Mouse (Mus musculus) embryo, embryonic 11 days (tissue): Measurements from ENCODE around the gene Tsc22d3.

ENCODE experiments used
- DNase-seq: peaks from one replicate; pipeline ENCODE4 v3.0.0-alpha.2; 2015

Tsc22d3 gene

DNA sequence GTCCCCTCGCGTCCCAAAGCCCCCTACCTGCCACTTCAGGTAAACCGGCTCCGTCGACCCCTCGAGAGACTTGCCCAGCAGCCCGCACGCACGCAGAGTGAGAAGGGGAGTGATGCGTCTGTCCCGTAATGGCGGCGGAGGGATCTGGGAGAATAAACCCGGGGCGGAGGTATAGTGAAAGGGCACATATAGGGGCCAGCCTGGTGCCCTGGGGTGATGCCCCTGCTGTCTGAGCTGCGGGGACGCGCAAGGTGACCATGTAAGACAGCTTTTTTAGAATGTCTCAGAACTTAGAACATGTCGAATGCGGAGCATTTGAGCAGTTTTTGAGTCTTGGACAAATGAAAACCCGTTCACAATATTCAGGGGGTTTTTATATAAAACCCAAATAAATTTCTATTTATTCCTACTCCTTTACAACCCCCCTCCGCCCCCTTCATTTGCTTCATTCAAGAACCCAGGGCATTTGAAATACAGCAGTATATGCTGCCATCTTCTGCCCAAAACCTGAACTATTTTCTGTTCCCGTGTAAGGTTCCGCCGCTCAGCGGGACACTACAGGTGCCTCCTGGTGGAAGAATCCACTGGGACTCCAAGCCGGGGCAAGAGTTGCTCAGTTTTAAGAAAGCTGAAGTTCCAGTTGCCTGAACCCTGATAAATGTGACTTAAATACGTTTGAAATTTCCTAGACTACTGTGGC, at the start of gene Tsc22d3:
Gene Tsc22d3 (minus strand): TSS at position 250 of the 700 bp plus-strand sequence.
- DNase-seq: peak; percentile 68

- DNase-seq: no peak
These were observed 39.1 kb upstream of the Tsc22d3 start for GRCm38 (mm10) chrX:140639592-140639991.

DNA sequence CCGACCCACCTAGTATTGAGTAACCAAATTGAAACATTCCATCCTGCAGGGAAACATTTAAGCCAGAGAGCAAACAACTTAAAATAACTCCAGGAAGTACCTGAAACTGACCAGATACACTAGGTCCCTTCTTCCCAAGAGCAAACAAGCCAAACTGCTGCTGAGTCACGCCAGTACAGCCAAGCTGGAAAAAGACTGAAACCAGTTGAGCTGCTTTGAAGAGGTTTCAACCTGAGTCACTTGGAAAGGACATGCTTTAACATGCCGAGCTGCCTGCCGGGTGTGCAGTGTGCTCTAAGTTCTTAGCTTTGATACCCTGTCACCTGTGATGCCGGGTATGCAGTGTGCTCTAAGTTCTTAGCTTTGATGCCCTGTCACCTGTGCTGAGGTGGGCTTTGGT, 37.6 kb upstream of the Tsc22d3 start:
- DNase-seq: no peak

- DNase-seq: no peak
These were observed 24.6 kb upstream of the Tsc22d3 start for GRCm38 (mm10) chrX:140624875-140625594.

DNA sequence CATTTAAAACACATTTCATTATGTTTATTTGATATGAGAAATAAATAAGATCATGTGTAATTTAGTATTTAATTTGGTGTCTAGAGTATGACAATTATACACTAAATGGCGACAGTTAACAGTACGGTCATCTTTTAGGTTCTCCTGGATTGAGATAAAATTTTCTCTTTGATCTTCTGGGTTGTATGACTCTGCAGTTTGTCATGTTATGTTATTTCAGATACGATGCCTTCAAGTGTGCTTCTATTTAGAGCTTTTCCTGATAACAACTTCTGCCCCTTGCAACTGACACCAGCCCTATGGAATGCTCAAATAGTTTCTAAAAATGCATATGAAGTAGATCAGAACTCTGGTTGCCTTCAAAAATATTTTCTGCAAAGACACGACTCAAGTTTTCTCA, 9.5 kb upstream of the Tsc22d3 start:
- DNase-seq: no peak

DNA sequence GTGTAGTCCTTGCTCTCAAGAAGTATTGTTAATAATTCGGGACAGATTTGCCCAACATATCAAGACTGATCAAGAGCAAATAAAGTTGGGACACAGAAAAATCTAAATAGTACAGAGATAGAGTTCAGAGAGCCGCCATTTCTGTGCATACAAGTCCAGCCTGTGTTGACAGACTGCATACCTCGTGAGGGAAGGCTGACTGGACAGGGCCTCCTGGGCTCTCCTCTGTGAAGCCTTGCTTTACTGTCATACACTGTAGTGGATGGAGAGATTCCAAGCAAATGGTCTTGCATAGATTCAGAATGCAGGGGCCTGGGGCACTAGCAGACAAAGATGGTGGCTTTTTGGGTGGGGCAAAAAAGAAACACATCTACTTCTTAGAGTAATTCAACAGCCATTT, 1.4 kb upstream of the Tsc22d3 start:
- DNase-seq: no peak

GRCm38 (mm10) chrX:140601311-140601710, 852 bp upstream of the Tsc22d3 start:
- no peak for DNase-seq

DNA sequence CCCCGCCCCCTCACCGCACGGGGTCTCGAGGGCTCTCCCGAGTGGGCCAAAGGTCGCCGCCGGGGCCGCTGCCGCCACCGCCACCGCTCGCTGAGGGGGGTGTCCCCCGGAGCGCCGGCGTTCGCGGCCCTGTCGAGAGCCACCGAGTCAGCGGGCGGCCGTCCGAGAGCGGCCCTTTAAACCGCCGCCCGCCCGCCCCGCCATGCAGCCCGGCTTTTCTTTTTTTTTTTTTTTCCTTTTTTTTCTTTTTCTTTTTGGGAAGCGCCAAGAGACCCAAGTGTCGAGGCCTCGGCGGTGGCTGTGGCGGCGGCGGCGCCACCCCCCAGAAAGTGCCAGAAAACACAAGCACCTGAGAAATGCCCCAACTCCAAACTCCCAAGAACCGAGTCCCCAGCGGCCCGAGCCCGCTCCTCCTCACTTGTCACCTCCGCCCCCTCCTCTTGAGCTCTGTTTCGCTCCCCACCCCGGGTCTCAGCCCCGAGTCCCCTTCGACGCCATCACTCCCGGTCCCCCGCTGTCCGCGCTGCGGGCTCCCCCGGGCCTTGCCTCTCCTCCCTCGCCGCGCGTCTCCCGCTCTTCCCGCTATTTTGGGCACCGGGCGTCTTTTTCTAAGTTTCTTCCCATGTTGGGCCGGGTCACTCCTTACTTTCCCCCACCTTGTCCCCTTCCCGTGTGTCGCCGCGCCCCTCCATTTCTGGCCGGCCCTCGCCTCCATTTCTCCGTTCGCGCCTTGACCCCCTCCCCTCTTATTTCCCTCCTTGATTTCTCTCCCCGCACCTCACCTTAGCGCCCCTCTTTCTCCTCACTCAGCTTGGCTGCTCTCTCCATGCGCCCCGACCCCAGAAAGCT, 674 bp downstream of the Tsc22d3 start:
- DNase-seq: peak; percentile 7

DNA sequence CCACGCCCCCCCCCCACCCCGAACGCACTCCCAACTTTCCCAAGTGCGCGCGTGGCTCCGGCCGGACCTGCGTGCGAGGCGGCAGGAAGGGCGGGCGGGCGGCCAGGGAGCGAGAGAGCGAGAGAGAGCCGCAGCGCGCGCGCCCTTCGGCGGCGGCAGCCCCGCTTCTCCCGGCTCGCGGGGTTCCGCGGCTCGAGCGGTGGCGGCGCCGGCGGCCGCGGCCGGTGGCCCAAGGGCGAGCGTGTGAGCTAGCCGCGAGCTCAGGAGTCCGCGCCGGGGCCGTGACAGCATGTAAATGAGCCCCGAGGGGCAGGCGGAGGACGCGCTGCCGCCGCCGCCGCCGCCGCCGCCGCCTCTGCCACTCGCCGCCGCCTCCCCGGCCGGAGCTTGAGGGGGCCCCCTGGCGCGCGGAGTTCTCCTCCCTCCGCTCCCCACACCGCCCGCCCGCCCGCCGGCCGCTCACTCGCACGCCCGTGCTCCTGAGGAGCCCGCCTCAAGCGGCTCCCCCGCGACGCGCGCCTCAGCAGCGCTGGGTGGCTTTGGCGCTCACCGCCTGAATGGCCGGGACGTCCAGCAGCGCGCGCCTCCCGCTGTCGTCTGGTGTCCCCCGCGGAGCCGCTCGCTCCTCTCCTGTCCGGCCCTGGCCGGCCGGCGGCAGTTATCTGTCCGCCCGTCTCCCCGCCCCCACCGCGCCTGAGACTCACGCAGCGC, 1.5 kb downstream of the Tsc22d3 start:
- DNase-seq: peak; percentile 55

DNA sequence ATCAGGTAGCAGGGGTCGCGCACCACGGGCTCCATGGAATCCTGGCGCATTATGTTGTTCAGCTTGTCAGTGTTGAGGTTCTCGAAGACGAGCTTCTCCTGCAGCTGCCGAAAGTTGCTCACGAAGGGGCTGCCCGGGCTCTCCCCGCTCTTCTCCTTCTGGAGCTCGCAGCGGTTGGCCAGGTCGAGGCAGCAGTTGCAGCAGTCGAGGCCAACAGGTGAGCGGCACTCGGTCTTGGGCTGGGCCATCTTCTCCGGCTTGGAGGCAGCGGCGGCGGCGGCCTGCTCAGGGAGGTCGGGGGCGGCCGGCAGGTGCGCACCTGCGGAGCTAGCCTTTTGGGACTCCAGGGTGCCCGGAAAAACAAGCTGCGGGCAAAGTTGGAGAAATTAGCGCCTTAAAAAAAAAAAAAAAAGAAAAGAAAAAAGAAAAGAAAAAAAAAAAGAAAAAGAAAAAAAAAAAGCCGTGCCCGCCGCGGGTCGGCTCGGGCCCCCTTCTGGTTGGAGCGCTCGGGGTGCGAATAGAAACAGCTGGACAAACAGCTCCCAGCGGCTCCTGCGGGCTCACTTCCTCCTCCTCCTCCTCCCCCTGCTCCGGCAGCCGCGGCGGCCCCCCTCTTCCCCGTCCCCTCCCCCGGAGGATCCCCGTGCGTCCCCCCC, 2.1 kb downstream of the Tsc22d3 start:
- DNase-seq: no peak

- DNase-seq: no peak
These were observed 9.3 kb downstream of the Tsc22d3 start for GRCm38 (mm10) chrX:140591176-140591575.

DNA sequence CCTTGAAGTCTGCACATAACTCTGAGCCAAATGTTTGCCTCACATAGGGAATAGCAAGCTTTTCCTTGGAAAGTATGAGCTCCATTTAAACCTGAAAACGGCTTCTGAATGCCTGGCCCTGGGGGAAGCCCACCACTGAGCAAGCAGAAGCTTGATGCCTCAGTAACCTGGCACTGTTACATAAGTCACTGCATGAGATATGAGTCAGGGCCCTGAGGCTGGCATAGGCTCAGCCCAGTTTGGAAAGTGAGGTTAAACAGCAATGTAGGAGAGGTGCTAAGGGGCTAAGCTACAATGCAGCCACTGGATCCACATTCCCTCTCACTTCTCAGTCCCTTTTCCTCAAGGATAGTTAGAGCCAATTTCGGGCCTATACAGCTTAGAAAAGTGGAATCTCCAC, 10.3 kb downstream of the Tsc22d3 start:
- DNase-seq: no peak

- no peak for DNase-seq
These were observed 11.2 kb downstream of the Tsc22d3 start for GRCm38 (mm10) chrX:140589194-140589751.

GRCm38 (mm10) chrX:140588534-140588933, 11.9 kb downstream of the Tsc22d3 start:
- DNase-seq: no peak

DNA sequence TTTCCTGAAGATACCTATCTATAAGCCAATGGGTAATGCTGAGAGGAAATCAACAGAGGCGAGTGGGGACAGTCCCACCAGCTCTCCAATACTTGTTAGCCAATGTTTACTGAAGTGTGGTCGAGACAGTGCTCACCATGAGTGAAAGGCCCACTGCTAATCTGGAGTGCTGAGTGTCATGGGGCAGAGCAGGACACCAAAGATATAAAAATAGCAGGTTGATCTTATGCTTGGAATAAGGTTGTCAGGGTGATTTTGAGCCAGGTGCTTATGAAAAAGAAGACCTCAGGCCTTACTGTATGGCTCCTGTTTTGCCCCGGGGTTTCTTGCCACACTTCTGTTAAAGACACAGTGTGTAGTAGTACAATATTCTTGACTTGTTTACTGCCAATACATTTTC, 20.0 kb downstream of the Tsc22d3 start:
- no peak for DNase-seq

DNA sequence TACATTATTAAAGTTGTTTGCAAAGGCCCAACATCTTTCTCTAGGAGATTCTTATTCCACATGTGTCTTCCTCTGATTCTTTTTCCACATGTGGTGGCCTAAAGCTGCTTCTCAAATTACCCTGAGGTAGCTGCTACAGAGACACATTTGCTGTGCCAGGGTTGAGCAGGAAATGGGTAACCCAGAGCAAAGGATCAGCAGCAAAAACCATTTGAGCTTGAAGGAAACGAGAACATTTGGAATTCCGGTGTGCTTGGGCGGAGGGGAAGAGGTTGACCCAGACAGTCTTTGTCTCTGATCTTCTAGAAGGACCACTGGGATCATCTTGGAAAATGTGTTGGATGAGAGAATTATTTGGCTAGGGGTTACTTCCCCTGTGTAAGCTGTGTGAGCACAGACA, 24.8 kb downstream of the Tsc22d3 start:
- DNase-seq: no peak

- DNase-seq: no peak
These were observed 25.3 kb downstream of the Tsc22d3 start for GRCm38 (mm10) chrX:140575200-140575599.

- peak; percentile 1 for DNase-seq
These were observed 27.6 kb downstream of the Tsc22d3 start for GRCm38 (mm10) chrX:140572702-140573338.

DNA sequence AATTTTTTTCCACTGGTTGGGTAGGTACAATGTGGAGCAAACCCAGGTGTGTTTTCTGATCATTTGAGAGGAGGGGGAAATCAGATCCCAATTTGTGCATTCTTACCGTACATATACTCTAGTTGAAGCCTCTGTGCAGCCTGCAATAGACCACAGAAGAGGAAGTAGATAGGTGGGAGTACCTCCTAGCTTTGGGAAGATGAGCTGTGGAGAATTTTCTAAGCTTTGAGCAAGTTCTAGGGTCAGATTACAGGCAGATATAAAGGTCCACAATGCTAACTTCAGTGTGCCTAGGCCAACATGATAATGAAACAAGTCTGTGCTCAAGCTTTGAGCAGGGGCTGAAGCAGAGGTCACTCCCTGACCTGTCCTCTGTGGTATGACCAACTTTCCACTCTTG, 30.9 kb downstream of the Tsc22d3 start:
- no peak for DNase-seq

GRCm38 (mm10) chrX:140567711-140568407, 32.6 kb downstream of the Tsc22d3 start:
- DNase-seq: no peak

DNA sequence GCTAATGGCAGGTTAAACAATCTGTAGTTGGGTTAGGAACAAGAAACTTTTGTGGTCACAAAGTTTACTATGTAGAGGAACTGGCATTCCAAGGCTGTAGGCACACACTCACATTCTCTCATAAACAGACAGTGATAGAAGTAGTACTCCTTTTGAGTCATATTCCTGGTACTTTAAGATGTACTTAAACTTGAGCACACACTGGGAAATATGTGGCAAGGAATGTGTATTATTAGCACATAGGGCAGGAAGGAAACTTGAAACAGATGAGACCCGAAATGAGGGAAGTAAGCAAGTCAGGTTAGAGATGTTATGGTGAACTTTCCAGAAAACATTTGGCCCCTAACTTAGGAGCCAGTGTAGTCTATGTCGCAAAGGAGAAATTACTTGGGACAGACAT, 34.7 kb downstream of the Tsc22d3 start:
- DNase-seq: no peak
